Mouse (Mus musculus): ENCODE data around the gene Bloc1s6. TPM values are rescaled to one million over a fixed set of nuclear protein-coding genes. Genes with fewer than 3 reads are reported as not detected.

The Bloc1s6 gene
- 10 to 100 TPM; 31.7 to 34.1 TPM for total RNA-seq (2021)
- long read RNA-seq, experiment 1, transcript Bloc1s6-206 (5 exons, 2,088 nt) = minor isoform, 5 of 36 reads
- long read RNA-seq, experiment 1, transcript Bloc1s6-201 (5 exons, 3,484 nt) = major isoform, 24 of 36 reads
- long read RNA-seq, experiment 1, partial matches to known transcripts = 1 of 36 reads
- long read RNA-seq, experiment 1, other reads (novel, unspliced or antisense) = 5 of 36 reads
- long read RNA-seq, experiment 2, transcript Bloc1s6-201 (5 exons, 3,484 nt) = major isoform, 30 of 45 reads
- long read RNA-seq, experiment 2, partial matches to known transcripts = 11 of 45 reads
- long read RNA-seq, experiment 2, other reads (novel, unspliced or antisense) = 1 of 45 reads

- DNase-seq (ENCODE audit: low spot score in 2 of 2) = peak; percentile 73 to 82
Observed at GRCm38 (mm10) chr2:122737894-122738830, at the start of gene Bloc1s6. TSS of gene Bloc1s6 (plus strand) at chr2:122738503.

GRCm38 (mm10) chr2:122697526-122697925 is 40.8 kb upstream of the Bloc1s6 start:
- DNase-seq (ENCODE audit: low spot score in 2 of 2) = no peak

- no peak for DNase-seq (ENCODE audit: low spot score in 2 of 2)
Observed at GRCm38 (mm10) chr2:122701012-122701411, 37.3 kb upstream of the Bloc1s6 start.

- no peak for DNase-seq (ENCODE audit: low spot score in 2 of 2)
Observed at GRCm38 (mm10) chr2:122701871-122702180, 36.5 kb upstream of the Bloc1s6 start.

GRCm38 (mm10) chr2:122702181-122703036 is 35.9 kb upstream of the Bloc1s6 start, which contains the start of gene Slc30a4:
TSS of gene Slc30a4 (minus strand) at chr2:122702663.
- peak; percentile 40 to 46 for DNase-seq (ENCODE audit: low spot score in 2 of 2)

- no peak for DNase-seq (ENCODE audit: low spot score in 2 of 2)
Observed at GRCm38 (mm10) chr2:122704572-122704971, 33.7 kb upstream of the Bloc1s6 start.

- DNase-seq (ENCODE audit: low spot score in 2 of 2) = no peak
Observed at GRCm38 (mm10) chr2:122708080-122708479, 30.2 kb upstream of the Bloc1s6 start.

GRCm38 (mm10) chr2:122709156-122709555 is 29.1 kb upstream of the Bloc1s6 start:
- no peak for DNase-seq (ENCODE audit: low spot score in 2 of 2)

- DNase-seq (ENCODE audit: low spot score in 2 of 2) = no peak
Observed at GRCm38 (mm10) chr2:122711911-122712310, 26.4 kb upstream of the Bloc1s6 start.

GRCm38 (mm10) chr2:122712848-122713247 is 25.5 kb upstream of the Bloc1s6 start:
- no peak for DNase-seq (ENCODE audit: low spot score in 2 of 2)

GRCm38 (mm10) chr2:122715148-122715692 is 23.1 kb upstream of the Bloc1s6 start:
- no peak for DNase-seq (ENCODE audit: low spot score in 2 of 2)

- DNase-seq (ENCODE audit: low spot score in 2 of 2) = no peak
Observed at GRCm38 (mm10) chr2:122716301-122716842, 21.9 kb upstream of the Bloc1s6 start.

GRCm38 (mm10) chr2:122719232-122719631 is 19.1 kb upstream of the Bloc1s6 start:
- no peak for DNase-seq (ENCODE audit: low spot score in 2 of 2)

GRCm38 (mm10) chr2:122720564-122720963 is 17.7 kb upstream of the Bloc1s6 start:
- no peak for DNase-seq (ENCODE audit: low spot score in 2 of 2)

- no peak for DNase-seq (ENCODE audit: low spot score in 2 of 2)
Observed at GRCm38 (mm10) chr2:122725604-122726003, 12.7 kb upstream of the Bloc1s6 start.

GRCm38 (mm10) chr2:122731456-122731855 is 6.8 kb upstream of the Bloc1s6 start:
- DNase-seq (ENCODE audit: low spot score in 2 of 2) = no peak

- no peak for DNase-seq (ENCODE audit: low spot score in 2 of 2)
Observed at GRCm38 (mm10) chr2:122739023-122739422, 720 bp downstream of the Bloc1s6 start.

- DNase-seq (ENCODE audit: low spot score in 2 of 2) = no peak
Observed at GRCm38 (mm10) chr2:122746461-122746860, 8.2 kb downstream of the Bloc1s6 start.

GRCm38 (mm10) chr2:122753739-122754343 is 15.5 kb downstream of the Bloc1s6 start:
- DNase-seq (ENCODE audit: low spot score in 2 of 2) = peak in 1 of 2 experiments; percentile 17

- no peak for DNase-seq (ENCODE audit: low spot score in 2 of 2)
Observed at GRCm38 (mm10) chr2:122759791-122760190, 21.5 kb downstream of the Bloc1s6 start.
